Mouse (Mus musculus) embryonic facial prominence, embryonic 11.5 days (tissue): ENCODE measurements at regions not wholly inside any gene's neighbourhood (a gene's known extent, or its start where the extent isn't known, plus 50 kb on each side); places are given as distances from the start of the nearest gene placed in this dataset.

Experiments used
- ATAC-seq: fragments of 200-750 bp; cut with Nextera tagmentation; replicated peaks from 2 replicates; pipeline ENCODE4 v1.8.0; 2017; ENCODE audit warnings: low read depth; ENCODE audit not compliant: insufficient number of reproducible peaks, low FRiP score, low TSS enrichment
- DNase-seq: peaks from one replicate; pipeline ENCODE4 v3.0.0-alpha.2; 2015; ENCODE audit warnings: low spot score
- H3K27ac ChIP-seq: fragments of 300-500 bp; sonication (generic); replicated peaks from 2 replicates; pipeline ENCODE4 v1.5.1; 2014; ENCODE audit warnings: mild to moderate bottlenecking, low read depth, low read length, control low read depth
- H3K27me3 ChIP-seq: fragments of 300-500 bp; sonication (generic); 2 replicates; pipeline ENCODE4 v1.6.1; 2014; ENCODE audit warnings: mild to moderate bottlenecking, low read length, moderate library complexity, mixed read lengths; ENCODE audit not compliant: control insufficient read depth, insufficient read depth
- H3K36me3 ChIP-seq: fragments of 300-500 bp; sonication (generic); replicated peaks from 2 replicates; pipeline ENCODE4 v1.6.1; 2014; ENCODE audit warnings: low read depth, mild to moderate bottlenecking, low read length, moderate library complexity, mixed read lengths; ENCODE audit not compliant: control insufficient read depth, insufficient read depth
- H3K4me1 ChIP-seq: fragments of 300-500 bp; sonication (generic); 2 replicates; pipeline ENCODE4 v1.6.1; 2014; ENCODE audit warnings: low read length, mixed read lengths; ENCODE audit not compliant: control insufficient read depth, insufficient read depth
- H3K4me2 ChIP-seq: fragments of 300-500 bp; sonication (generic); 2 replicates; pipeline ENCODE4 v1.6.1; 2014; ENCODE audit warnings: low read depth, mild to moderate bottlenecking, control low read depth, low read length, moderate library complexity
- H3K4me3 ChIP-seq: fragments of 300-500 bp; sonication (generic); 2 replicates; pipeline ENCODE4 v1.5.1; 2014; ENCODE audit warnings: low read depth, low read length, control low read depth
- H3K9ac ChIP-seq: fragments of 300-500 bp; sonication (generic); replicated peaks from 2 replicates; pipeline ENCODE4 v1.6.1; 2014; ENCODE audit warnings: mild to moderate bottlenecking, control low read depth, low read length
- H3K9me3 ChIP-seq: fragments of 300-500 bp; sonication (generic); replicated peaks from 2 replicates; pipeline ENCODE4 v1.6.1; 2016; ENCODE audit warnings: mild to moderate bottlenecking, low read length, inconsistent platforms, mixed read lengths; ENCODE audit not compliant: control insufficient read depth
- WGBS: fragments of 180-500 bp; shearing (Covaris S2); extraction: QIAGEN DNeasy Blood & Tissue Kit; methylation state at CpG from one replicate; pipeline ENCODE4 v1.1.7; 2014; 5-methylcytosine and 5-hydroxymethylcytosine counted together

DNA sequence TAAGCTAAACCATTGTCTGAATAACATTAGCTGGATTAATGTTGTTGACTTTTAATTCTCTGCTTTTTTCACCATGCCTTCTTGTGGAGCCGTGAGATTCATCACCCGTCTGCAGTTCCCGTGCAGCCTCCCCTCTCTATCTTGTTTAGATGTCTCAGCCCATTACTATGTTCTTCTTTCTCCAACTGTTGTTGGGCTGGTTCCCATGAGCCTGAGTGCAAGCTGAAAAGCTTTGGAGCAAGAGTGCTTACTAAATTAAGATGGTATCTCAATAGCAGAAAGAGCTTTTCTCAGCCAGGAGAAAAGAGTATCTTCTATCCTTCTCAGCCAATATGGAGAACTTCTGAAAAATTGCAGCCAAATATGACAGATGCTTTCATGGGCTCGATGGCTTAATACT is 348.1 kb downstream of the Osr1 start:
- Histone ChIP-seq H3K4me2 (no peak overlapping the region), H3K4me3 (no peak overlapping the region), H3K27ac (no peak overlapping the region), H3K9me3 (no peaks in the 10 kb centered on the region), H3K36me3 (no peaks in the 10 kb centered on the region), H3K4me1 (no peaks in the 10 kb centered on the region), H3K9ac (no peak overlapping the region), H3K27me3 (no peaks in the 10 kb centered on the region)
- ATAC-seq, result no peak
- WGBS, result 86% methylated on average over 4 of the region's 4 CpGs
- DNase-seq, result no peak

DNA sequence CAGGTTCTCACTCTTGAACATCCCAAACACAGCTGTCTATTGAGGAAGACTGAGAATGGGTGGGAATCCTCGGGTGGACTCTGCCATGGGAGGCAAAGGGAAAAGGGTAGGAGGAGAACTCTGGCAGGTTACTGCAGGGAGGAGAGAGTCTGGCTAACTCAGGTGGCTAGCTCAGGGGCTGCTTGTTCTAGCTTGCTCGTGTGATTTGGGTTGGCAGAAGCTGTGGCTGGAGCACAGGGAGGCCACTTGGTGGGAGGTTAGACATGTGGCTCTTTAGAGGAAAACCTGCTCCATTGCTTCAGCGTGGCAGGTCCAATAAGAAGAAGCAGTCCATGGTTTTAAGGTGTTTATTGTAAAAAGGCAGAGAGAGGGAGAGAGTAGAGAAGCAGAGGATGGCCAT is 349.1 kb downstream of the Osr1 start:
- 82% methylated on average over 3 of the region's 3 CpGs for WGBS
- DNase-seq (no peak), ATAC-seq (no peak)
- Histone ChIP-seq H3K36me3 (no peaks in the 10 kb centered on the region), H3K4me1 (no peaks in the 10 kb centered on the region), H3K4me3 (no peak overlapping the region), H3K9ac (no peak overlapping the region), H3K27me3 (no peaks in the 10 kb centered on the region), H3K4me2 (no peak overlapping the region), H3K9me3 (no peaks in the 10 kb centered on the region), H3K27ac (no peak overlapping the region)

DNA sequence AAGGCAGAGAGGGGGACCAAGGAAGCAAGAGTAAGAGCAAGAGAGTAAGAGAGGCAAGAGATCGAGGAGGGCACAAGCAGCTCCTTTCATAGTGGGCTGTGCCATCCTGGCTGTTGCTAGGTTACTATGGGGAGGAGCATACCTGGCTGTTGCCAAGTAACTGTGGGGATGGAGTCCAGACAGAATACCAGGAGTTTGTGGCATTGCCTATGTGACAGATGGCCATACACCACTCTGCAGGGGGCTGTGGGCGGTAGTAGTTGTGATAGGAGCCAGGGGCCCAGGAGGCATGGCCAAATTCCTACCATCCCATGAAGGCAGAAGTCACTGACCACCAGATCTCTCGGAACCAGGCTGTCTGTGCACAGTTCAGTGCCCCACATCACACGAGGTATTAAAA is 349.5 kb downstream of the Osr1 start:
- Histone ChIP-seq H3K4me1 (no peaks in the 10 kb centered on the region), H3K27me3 (no peaks in the 10 kb centered on the region), H3K36me3 (no peaks in the 10 kb centered on the region), H3K9ac (no peak overlapping the region), H3K27ac (no peak overlapping the region), H3K4me2 (no peak overlapping the region), H3K9me3 (no peaks in the 10 kb centered on the region), H3K4me3 (no peak overlapping the region)
- WGBS, result 79% methylated on average over 4 of the region's 4 CpGs
- DNase-seq (no peak), ATAC-seq (no peak)

DNA sequence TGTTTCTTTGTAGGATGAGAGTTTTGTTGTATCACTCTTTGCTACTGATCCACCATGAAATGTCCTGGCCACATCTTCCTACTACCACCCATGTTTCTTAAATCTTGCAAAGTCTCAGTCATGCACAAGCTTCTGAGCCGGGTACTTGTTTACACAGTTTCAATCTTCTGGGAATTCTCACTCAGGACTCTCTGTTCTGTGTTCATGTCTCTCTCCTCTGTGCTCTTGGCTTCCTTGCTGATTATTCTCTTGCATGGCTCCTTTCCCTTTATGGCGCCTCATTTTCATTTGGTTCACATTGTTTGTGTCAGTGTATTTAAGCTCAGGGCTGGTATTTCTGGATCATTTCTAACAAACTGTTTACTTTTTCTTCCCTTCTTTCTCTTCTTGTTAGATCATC is 350.5 kb downstream of the Osr1 start:
- 79% methylated on average over 2 of the region's 2 CpGs for WGBS
- Histone ChIP-seq H3K4me3 (no peak overlapping the region), H3K27ac (no peak overlapping the region), H3K4me2 (no peak overlapping the region), H3K27me3 (no peaks in the 10 kb centered on the region), H3K4me1 (no peaks in the 10 kb centered on the region), H3K36me3 (no peaks in the 10 kb centered on the region), H3K9me3 (no peaks in the 10 kb centered on the region), H3K9ac (no peak overlapping the region)
- no peak for DNase-seq
- no peak for ATAC-seq

DNA sequence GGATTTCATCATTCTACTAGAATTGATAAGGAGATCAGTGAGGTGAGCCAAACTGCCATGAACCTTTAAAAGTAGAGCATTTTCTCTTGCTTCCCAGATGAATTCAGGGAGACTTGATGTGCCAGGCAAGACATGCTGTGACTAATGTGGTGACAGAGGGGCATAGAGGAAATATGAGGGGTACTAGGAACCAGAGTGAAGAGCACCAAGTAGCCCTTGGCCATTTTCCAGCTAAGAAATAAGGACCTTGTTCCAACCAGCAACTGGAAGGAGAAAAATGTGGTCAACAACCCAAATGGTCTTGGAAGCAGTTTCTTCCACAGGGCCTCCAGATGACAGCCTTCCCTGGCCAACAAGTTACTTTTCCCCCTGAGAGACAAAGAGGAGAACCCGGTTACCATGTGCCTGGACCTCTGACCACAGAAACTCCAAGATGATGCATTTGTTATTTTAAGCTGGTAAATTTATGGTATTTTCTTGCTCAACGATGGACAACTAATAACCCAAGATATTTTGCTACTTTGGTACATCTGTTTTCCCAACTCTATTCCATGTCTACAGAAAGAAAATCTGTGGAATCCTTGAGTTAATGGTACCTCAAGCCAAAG is 351.8 kb downstream of the Osr1 start:
- no peaks in the 10 kb centered on the region for H3K27me3 ChIP-seq
- no peaks in the 10 kb centered on the region for H3K4me1 ChIP-seq
- H3K4me2 ChIP-seq, result no peak overlapping the region
- H3K4me3 ChIP-seq, result no peak overlapping the region
- no peaks in the 10 kb centered on the region for H3K9me3 ChIP-seq
- DNase-seq (no peak), ATAC-seq (no peak)
- H3K27ac ChIP-seq, result no peak overlapping the region
- 99% methylated on average over 2 of the region's 2 CpGs for whole genome bisulfite sequencing
- no peaks in the 10 kb centered on the region for H3K36me3 ChIP-seq
- no peak overlapping the region for H3K9ac ChIP-seq

DNA sequence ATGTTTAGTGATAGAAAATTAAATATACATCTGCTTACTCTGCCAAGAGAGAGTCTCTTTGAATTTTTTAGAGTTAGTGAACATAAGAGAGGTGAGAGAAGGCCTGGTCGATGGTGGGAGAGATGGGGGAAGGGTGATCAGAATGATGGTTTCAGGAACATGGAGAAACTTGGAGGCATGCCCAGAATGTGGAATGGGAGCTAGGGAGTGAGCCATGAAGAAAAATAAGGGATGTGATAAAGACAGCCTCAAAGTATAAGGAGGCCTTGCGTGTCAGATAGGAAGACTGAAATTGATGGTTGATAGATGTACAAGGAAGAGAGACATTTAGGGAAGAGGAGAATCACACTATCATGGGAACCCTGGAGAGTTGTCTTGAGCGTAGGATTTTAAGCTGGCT is 354.6 kb downstream of the Osr1 start:
- no peak overlapping the region for H3K9ac ChIP-seq
- no peaks in the 10 kb centered on the region for H3K4me1 ChIP-seq
- H3K4me2 ChIP-seq, result no peak overlapping the region
- no peaks in the 10 kb centered on the region for H3K36me3 ChIP-seq
- no peaks in the 10 kb centered on the region for H3K9me3 ChIP-seq
- WGBS, result 79% methylated on average over 3 of the region's 3 CpGs
- no peak for ATAC-seq
- H3K27me3 ChIP-seq, result no peaks in the 10 kb centered on the region
- H3K27ac ChIP-seq, result no peak overlapping the region
- DNase-seq, result no peak
- no peak overlapping the region for H3K4me3 ChIP-seq

DNA sequence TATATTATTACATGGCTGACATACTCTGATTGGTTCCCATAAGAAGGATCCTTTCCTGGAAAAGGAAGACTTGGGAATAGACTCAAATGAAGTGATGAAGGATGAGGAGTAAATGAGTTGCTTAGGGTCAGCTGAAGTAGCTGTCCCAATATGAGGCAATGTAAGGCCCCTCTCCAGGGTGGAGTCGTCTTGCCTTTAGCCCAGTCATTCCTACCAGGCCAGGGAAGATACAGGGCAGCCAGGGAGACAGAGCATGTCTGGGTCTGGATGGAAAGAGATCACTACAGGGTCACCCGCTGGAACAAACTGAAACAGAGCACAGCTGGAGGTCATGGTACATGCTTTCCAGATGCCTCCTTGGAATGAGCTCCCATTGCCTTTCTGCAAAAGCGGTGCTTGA is 364.2 kb downstream of the Osr1 start:
- Histone ChIP-seq H3K9me3 (no peaks in the 10 kb centered on the region), H3K27me3 (no peaks in the 10 kb centered on the region), H3K4me1 (no peaks in the 10 kb centered on the region), H3K4me2 (no peak overlapping the region), H3K27ac (no peak overlapping the region), H3K36me3 (no peaks in the 10 kb centered on the region), H3K4me3 (no peak overlapping the region), H3K9ac (no peak overlapping the region)
- ATAC-seq (no peak), DNase-seq (no peak)
- WGBS, result 73% methylated on average over 3 of the region's 3 CpGs

DNA sequence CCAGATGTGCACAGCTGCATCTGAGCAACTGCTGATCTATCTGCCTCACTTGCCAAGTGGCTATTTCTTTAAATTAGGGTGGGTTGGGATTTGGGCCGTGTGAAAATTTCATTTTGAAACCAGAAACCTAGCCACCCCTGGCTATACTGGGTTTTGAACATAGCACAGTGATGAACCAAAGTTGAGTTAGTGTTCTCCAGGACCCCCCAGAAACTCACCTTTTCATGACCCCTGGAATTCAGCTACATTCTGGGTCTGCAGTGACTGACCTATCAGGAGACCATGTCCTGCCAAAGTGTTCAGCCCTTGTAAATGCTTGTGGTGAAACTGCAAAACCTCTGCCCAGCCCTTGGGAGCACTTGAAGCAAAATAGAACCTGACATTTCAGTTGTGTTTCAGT is 371.4 kb downstream of the Osr1 start:
- Histone ChIP-seq H3K27me3 (no peaks in the 10 kb centered on the region), H3K36me3 (no peaks in the 10 kb centered on the region), H3K4me1 (no peaks in the 10 kb centered on the region), H3K4me3 (no peak overlapping the region), H3K9me3 (no peaks in the 10 kb centered on the region), H3K9ac (no peak overlapping the region), H3K4me2 (no peak overlapping the region), H3K27ac (no peak overlapping the region)
- no peak for DNase-seq
- 59% methylated on average over 1 of the region's 1 CpGs for WGBS
- ATAC-seq, result no peak
